Mouse (Mus musculus): ENCODE data around the gene Grik3. TPM values are rescaled to one million over a fixed set of nuclear protein-coding genes. Genes with fewer than 3 reads are reported as not detected.

The Grik3 gene
- total RNA-seq, 1 experiment = 9.8 TPM

DNA sequence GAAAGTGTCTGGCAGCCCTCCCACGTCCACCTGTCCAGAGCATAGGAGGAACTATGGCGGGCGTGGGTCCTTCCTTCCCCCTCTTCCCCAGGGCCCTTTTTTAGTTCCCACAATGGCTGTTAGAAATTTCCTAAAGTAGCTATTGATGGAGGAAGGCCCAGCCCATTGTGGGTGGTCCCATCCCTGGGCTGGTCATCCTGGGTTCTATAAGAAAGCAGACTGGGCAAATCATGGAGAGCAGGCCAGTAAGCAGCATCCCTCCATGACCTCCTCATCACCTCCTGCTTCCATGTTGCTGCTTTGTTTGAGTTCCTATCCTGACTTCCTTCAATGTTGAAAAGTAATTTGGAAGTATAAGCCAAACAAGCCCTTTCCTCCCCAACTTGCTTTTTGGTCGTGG, 269.8 kb downstream of the Grik3 start:
- Histone ChIP-seq H3K4me3 (ENCODE audit: insufficient read depth in 1 of 2, low read depth in 1 of 2, low read length in 2 of 2, poor library complexity in 1 of 2, severe bottlenecking in 1 of 2) (no peak overlapping the region), H3K27ac (ENCODE audit: insufficient read depth, low read depth, low read length, poor library complexity, severe bottlenecking) (no peak overlapping the region), H3K36me3 (ENCODE audit: control insufficient read depth, insufficient read depth, low read length, poor library complexity, severe bottlenecking) (no peaks in the 10 kb centered on the region), H3K4me1 (ENCODE audit: control insufficient read depth in 2 of 2, insufficient read depth in 2 of 2, low read length in 2 of 2, poor library complexity in 1 of 2) (no peaks in the 10 kb centered on the region), H3K9me3 (ENCODE audit: control insufficient read depth, insufficient read depth, low read depth, low read length) (no peaks in the 10 kb centered on the region), H3K9ac (ENCODE audit: insufficient read depth, low read depth, low read length, poor library complexity, severe bottlenecking) (no peak overlapping the region)
- in situ Hi-C loops (cut with MboI; ENCODE audit: low sequenced_read_pairs in 2 of 2, unreplicated experiment in 2 of 2) = no loop called here
- no peak for DNase-seq (ENCODE audit: low read depth, low spot score)
- no peak for TF ChIP-seq HCFC1 (IDR thresholded peaks at IDR 0.05; ENCODE audit: borderline replicate concordance, insufficient read depth, low read length)
- TF ChIP-seq MAFK (IDR thresholded peaks at IDR 0.05; ENCODE audit: insufficient read depth, low read depth, low read length) = no peak
- no peak for TF ChIP-seq CHD2 (IDR thresholded peaks at IDR 0.05; ENCODE audit: low read depth, low read length)
- TF ChIP-seq ZC3H11A (IDR thresholded peaks at IDR 0.05; ENCODE audit: borderline replicate concordance, low read depth, low read length) = no peak
- no peak for TF ChIP-seq ZNF384 (IDR thresholded peaks at IDR 0.05; ENCODE audit: low read depth, low read length)

DNA sequence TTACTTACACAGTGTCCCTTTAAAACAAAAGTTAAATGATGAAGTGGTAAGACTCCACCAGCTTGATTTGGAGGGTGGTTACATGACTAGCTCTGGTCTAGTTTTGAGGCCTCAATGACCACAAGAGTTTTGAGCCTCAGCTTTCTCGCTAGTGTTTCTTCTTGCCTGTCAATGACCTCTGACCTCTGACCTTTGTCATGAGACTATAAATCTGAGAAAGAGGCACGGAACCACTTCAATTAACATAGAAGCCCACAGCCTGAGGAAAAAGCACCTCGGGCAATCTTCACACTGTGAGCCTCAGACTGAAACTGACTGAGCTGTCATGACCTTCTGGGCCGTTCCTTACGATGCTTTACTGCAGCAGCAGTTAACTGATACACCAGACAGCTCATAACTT, 272.6 kb downstream of the Grik3 start:
- DNase-seq (ENCODE audit: low read depth, low spot score) = no peak
- H3K4me1 ChIP-seq (ENCODE audit: control insufficient read depth in 2 of 2, insufficient read depth in 2 of 2, low read length in 2 of 2, poor library complexity in 1 of 2) = no peaks in the 10 kb centered on the region
- no peak overlapping the region for H3K9ac ChIP-seq (ENCODE audit: insufficient read depth, low read depth, low read length, poor library complexity, severe bottlenecking)
- no peak overlapping the region for H3K27ac ChIP-seq (ENCODE audit: insufficient read depth, low read depth, low read length, poor library complexity, severe bottlenecking)
- no peaks in the 10 kb centered on the region for H3K36me3 ChIP-seq (ENCODE audit: control insufficient read depth, insufficient read depth, low read length, poor library complexity, severe bottlenecking)
- in situ Hi-C loops (cut with MboI; ENCODE audit: low sequenced_read_pairs in 2 of 2, unreplicated experiment in 2 of 2) = no loop called here
- TF ChIP-seq CHD2 (IDR thresholded peaks at IDR 0.05; ENCODE audit: low read depth, low read length) (no peak), ZC3H11A (IDR thresholded peaks at IDR 0.05; ENCODE audit: borderline replicate concordance, low read depth, low read length) (no peak), ZNF384 (IDR thresholded peaks at IDR 0.05; ENCODE audit: low read depth, low read length) (no peak), HCFC1 (IDR thresholded peaks at IDR 0.05; ENCODE audit: borderline replicate concordance, insufficient read depth, low read length) (no peak), MAFK (IDR thresholded peaks at IDR 0.05; ENCODE audit: insufficient read depth, low read depth, low read length) (no peak)
- no peaks in the 10 kb centered on the region for H3K9me3 ChIP-seq (ENCODE audit: control insufficient read depth, insufficient read depth, low read depth, low read length)
- no peak overlapping the region for H3K4me3 ChIP-seq (ENCODE audit: insufficient read depth in 1 of 2, low read depth in 1 of 2, low read length in 2 of 2, poor library complexity in 1 of 2, severe bottlenecking in 1 of 2)
